ENCODE assay signal across 21 mouse cellular contexts in the genomic region with DNA sequence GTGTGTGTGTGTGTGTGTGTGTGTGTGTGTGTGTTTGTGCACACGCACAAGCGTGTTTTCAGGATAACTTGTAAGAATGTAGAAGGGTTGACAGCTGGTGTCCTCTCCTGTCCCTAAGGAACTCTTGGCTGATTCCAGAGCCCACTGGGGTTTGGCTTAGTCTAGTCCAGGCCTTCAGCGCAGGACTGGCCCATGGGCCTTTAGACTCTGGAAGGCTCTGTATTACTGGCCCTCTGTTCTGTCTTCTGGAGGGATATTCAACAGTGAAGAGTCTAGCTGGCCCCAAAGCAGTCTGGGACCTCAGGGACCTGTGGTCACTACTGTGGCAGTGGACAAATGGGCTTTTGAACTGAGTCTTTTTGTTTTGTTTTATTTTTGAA.
"Had no signal": no experiment of that assay in that cellular context is flagged by ENCODE, and none has a peak within 500 bp of the region (broad histone marks: within the 10 kb centered on the region; RNA-seq: fewer than 3 reads in every experiment).

No protein-coding gene starts in this region.

- H3K27ac ChIP-seq: kidney, embryonic 15.5 days; liver, embryonic 14.5 days; lung, embryonic 15.5 days; midbrain, embryonic 10.5 days; midbrain, embryonic 15.5 days; neural tube, embryonic 12.5 days; neural tube, embryonic 15.5 days; stomach, embryonic 15.5 days had no signal

- DNase-seq: kidney, adult 2 months; kidney, postnatal 10 days; kidney, postnatal 36 days; left cerebral cortex, postnatal 4 days; liver, postnatal 0 days; lung, postnatal 10 days; lung, postnatal 36 days; right cerebral cortex, postnatal 25 days; spleen, adult 18-20 months; thymus, postnatal 25 days had no signal

- H3K4me2 ChIP-seq: kidney, embryonic 15.5 days; liver, embryonic 11.5 days; lung, embryonic 15.5 days; midbrain, embryonic 15.5 days; neural tube, embryonic 12.5 days; neural tube, embryonic 15.5 days; stomach, embryonic 15.5 days had no signal

- ATAC-seq: intestine, postnatal 0 days; liver, postnatal 0 days; midbrain, embryonic 15.5 days had no signal

- H3K4me3 ChIP-seq: kidney, embryonic 15.5 days; lung, embryonic 15.5 days; megakaryocyte, embryonic 14.5 days; midbrain, embryonic 10.5 days; midbrain, embryonic 15.5 days; neural tube, embryonic 12.5 days; neural tube, embryonic 15.5 days; stomach, embryonic 15.5 days had no signal

- H3K9me3 ChIP-seq: kidney, embryonic 15.5 days; lung, embryonic 15.5 days; midbrain, embryonic 10.5 days; midbrain, embryonic 15.5 days; neural tube, embryonic 12.5 days; neural tube, embryonic 15.5 days; stomach, embryonic 15.5 days had no signal

- H3K36me3 ChIP-seq: kidney, embryonic 15.5 days; lung, embryonic 15.5 days; midbrain, embryonic 10.5 days; midbrain, embryonic 15.5 days; neural tube, embryonic 12.5 days; neural tube, embryonic 15.5 days; stomach, embryonic 15.5 days had no signal

- H3K9ac ChIP-seq: kidney, embryonic 15.5 days; liver, embryonic 14.5 days; liver, postnatal 0 days; lung, embryonic 15.5 days; midbrain, embryonic 15.5 days; neural tube, embryonic 12.5 days; neural tube, embryonic 15.5 days; stomach, embryonic 15.5 days had no signal

- H3K4me1 ChIP-seq: midbrain, embryonic 15.5 days; neural tube, embryonic 12.5 days had no signal

- H3K27me3 ChIP-seq: kidney, embryonic 15.5 days; lung, embryonic 15.5 days; midbrain, embryonic 15.5 days; neural tube, embryonic 12.5 days; neural tube, embryonic 15.5 days; stomach, embryonic 15.5 days had no signal
